Mouse (Mus musculus): Measurements from ENCODE around the gene Slc9a7. TPM values are rescaled to one million over a fixed set of nuclear protein-coding genes. Genes with fewer than 3 reads are reported as not detected.

Gene Slc9a7
- total RNA-seq, 4 experiments from 2014 or later: 6.9 to 10.9 (median 10.7) TPM

- no peak for DNase-seq (ENCODE audit: low spot score in 2 of 2)
Measured at GRCm38 (mm10) chrX:20160301-20160700, 131.3 kb downstream of the Slc9a7 start.

GRCm38 (mm10) chrX:20157519-20157918, 134.1 kb downstream of the Slc9a7 start:
- no peak for DNase-seq (ENCODE audit: low spot score in 2 of 2)

GRCm38 (mm10) chrX:20129466-20129865, 162.1 kb downstream of the Slc9a7 start:
- peak in 1 of 2 experiments; percentile 4 for DNase-seq (ENCODE audit: low spot score in 2 of 2)

GRCm38 (mm10) chrX:20128951-20129350, 162.7 kb downstream of the Slc9a7 start:
- no peak for DNase-seq (ENCODE audit: low spot score in 2 of 2)

GRCm38 (mm10) chrX:20125481-20125880, 166.1 kb downstream of the Slc9a7 start:
- no peak for DNase-seq (ENCODE audit: low spot score in 2 of 2)

GRCm38 (mm10) chrX:20117717-20118116, 173.9 kb downstream of the Slc9a7 start:
- no peak for DNase-seq (ENCODE audit: low spot score in 2 of 2)

- no peak for DNase-seq (ENCODE audit: low spot score in 2 of 2)
Measured at GRCm38 (mm10) chrX:20070196-20070595, 221.4 kb downstream of the Slc9a7 start.

GRCm38 (mm10) chrX:20066636-20067035, 225.0 kb downstream of the Slc9a7 start:
- DNase-seq (ENCODE audit: low spot score in 2 of 2): no peak

GRCm38 (mm10) chrX:20061764-20062480, 229.7 kb downstream of the Slc9a7 start:
- no peak for DNase-seq (ENCODE audit: low spot score in 2 of 2)

GRCm38 (mm10) chrX:20060769-20061315, 230.8 kb downstream of the Slc9a7 start:
- no peak for DNase-seq (ENCODE audit: low spot score in 2 of 2)

- DNase-seq (ENCODE audit: low spot score in 2 of 2): no peak
Measured at GRCm38 (mm10) chrX:20060096-20060768, 231.4 kb downstream of the Slc9a7 start.

- peak; percentile 42 to 45 for DNase-seq (ENCODE audit: low spot score in 2 of 2)
Measured at GRCm38 (mm10) chrX:20059381-20059971, 232.1 kb downstream of the Slc9a7 start, which contains the start of gene Chst7. Chst7 (plus strand) TSS chrX:20059560.

Other genes starting within 250 kb of the Slc9a7 start
- 1 to 10 TPM in 3 of 4 experiments, under 1 TPM in 1; 0.51 to 1.3 (median 1.2) TPM for gene Chst7, start 232.2 kb downstream of the Slc9a7 start, total RNA-seq (2022)
- gene Rp2, start 72.7 kb upstream of the Slc9a7 start, total RNA-seq (2022): 1 to 10 TPM; 4.0 to 6.8 (median 5.3) TPM
- under 1 TPM; 0.27 to 0.58 (median 0.44) TPM for gene Jade3, start 133.9 kb upstream of the Slc9a7 start, total RNA-seq (2022)